Mouse (Mus musculus) liver, adult 2 months (tissue): Measurements from ENCODE around the gene Lin37.

ENCODE experiments used
- CTCF ChIP-seq: fragments of 200-500 bp; IDR thresholded peaks from 2 replicates; pipeline ENCODE4 v1.5.1; 2011; ENCODE audit warnings: low read depth, low read length, control low read depth
- POLR2A ChIP-seq: fragments of 200-500 bp; IDR thresholded peaks from 2 replicates; pipeline ENCODE4 v1.6.1; 2011; ENCODE audit warnings: low read length, control low read depth; ENCODE audit not compliant: insufficient read depth; ENCODE audit errors: extremely low read depth

GRCm38 (mm10) chr7:30604424-30604823, 44.8 kb upstream of the Lin37 start:
- TF ChIP-seq CTCF = no peak
- TF ChIP-seq POLR2A = no peak
